Mouse (Mus musculus): ENCODE measurements at regions not wholly inside any gene's neighbourhood (a gene's known extent, or its start where the extent isn't known, plus 50 kb on each side); places are given as distances from the start of the nearest gene placed in this dataset.

- DNase-seq (ENCODE audit: low spot score) = no peak
Observed at GRCm38 (mm10) chr13:63761542-63761941, 53.5 kb upstream of the Ercc6l2 start.

Data from thymus, postnatal 0 days (tissue).